Mouse (Mus musculus) liver, embryonic 14.5 days (tissue): ENCODE data around the gene Smpd3. TPM values are rescaled to one million over a fixed set of nuclear protein-coding genes. Genes with fewer than 3 reads are reported as not detected.

Source experiments
- ATAC-seq: fragments of 200-750 bp; cut with Nextera tagmentation; 2 replicates; pipeline ENCODE4 v1.8.0; 2017; ENCODE audit warnings: moderate number of reproducible peaks, mild to moderate bottlenecking, moderate library complexity; ENCODE audit not compliant: insufficient read depth
- DNase-seq, 3 experiments: peaks; one replicate each; pipeline ENCODE4 v3.0.0-alpha.2; 2012 to 2013; ENCODE audit warnings: low read depth in 3 of 3, low spot score in 3 of 3
- H3K27ac ChIP-seq: fragments of 300-500 bp; sonication (generic); 2 replicates; pipeline ENCODE4 v1.5.1; 2014; ENCODE audit warnings: moderate library complexity, mild to moderate bottlenecking, control low read depth, inconsistent platforms
- H3K27me3 ChIP-seq: fragments of 300-500 bp; sonication (generic); 2 replicates; pipeline ENCODE4 v1.6.1; 2014; ENCODE audit warnings: mild to moderate bottlenecking, low read length, moderate library complexity; ENCODE audit not compliant: control insufficient read depth, insufficient read depth
- H3K36me3 ChIP-seq: fragments of 300-500 bp; sonication (generic); replicated peaks from 2 replicates; pipeline ENCODE4 v1.6.1; 2014; ENCODE audit warnings: low read depth; ENCODE audit not compliant: control insufficient read depth, insufficient read depth
- H3K4me1 ChIP-seq, 2 experiments: fragments of 200-500 bp in 1 of 2; fragments of 300-500 bp in 1 of 2; sonication (generic) in 1 of 2; replicated peaks; 2 replicates each; pipeline ENCODE4 v1.6.1; 2012 to 2014; ENCODE audit warnings: antibody characterized with exemption in 1 of 2, inconsistent platforms in 1 of 2, low read length in 1 of 2; ENCODE audit not compliant: control insufficient read depth in 2 of 2, insufficient read depth in 2 of 2
- H3K4me2 ChIP-seq: fragments of 300-500 bp; sonication (generic); 2 replicates; pipeline ENCODE4 v1.6.1; 2014; ENCODE audit warnings: low read depth, mild to moderate bottlenecking, control low read depth, moderate library complexity
- H3K4me3 ChIP-seq, 2 experiments: fragments of 200-500 bp in 1 of 2; fragments of 300-500 bp in 1 of 2; sonication (generic) in 1 of 2; 2 replicates each; pipeline ENCODE4 v1.5.1; 2012 to 2014; ENCODE audit warnings: low read depth in 2 of 2, low read length in 2 of 2, mild to moderate bottlenecking in 2 of 2, control low read depth in 1 of 2, inconsistent platforms in 1 of 2, moderate library complexity in 1 of 2; ENCODE audit not compliant: insufficient read depth in 1 of 2
- H3K9ac ChIP-seq: fragments of 300-500 bp; sonication (generic); replicated peaks from 2 replicates; pipeline ENCODE4 v1.6.1; 2014; ENCODE audit warnings: mild to moderate bottlenecking, control low read depth, moderate library complexity
- H3K9me3 ChIP-seq: fragments of 300-500 bp; sonication (generic); 2 replicates; pipeline ENCODE4 v1.6.1; 2016; ENCODE audit warnings: low read length, mixed read lengths; ENCODE audit not compliant: control insufficient read depth
- CTCF ChIP-seq: IDR thresholded peaks from 2 replicates; pipeline ENCODE4 v1.5.1; 2016; ENCODE audit warnings: antibody characterized with exemption, low read depth, control low read depth
- EP300 ChIP-seq: IDR thresholded peaks from 2 replicates; pipeline ENCODE4 v1.6.1; 2016; ENCODE audit warnings: antibody characterized with exemption, low read depth
- WGBS: fragments of 180-500 bp; shearing (Covaris S2); extraction: QIAGEN DNeasy Blood & Tissue Kit; methylation state at CpG from one replicate; pipeline ENCODE4 v1.1.7; 2014; ENCODE audit not compliant: insufficient replicate concordance; 5-methylcytosine and 5-hydroxymethylcytosine counted together
- polyA plus RNA-seq, 2 experiments: library from polyadenylated mRNA; depleted of rRNA in 1 of 2; stranded (reverse) in 1 of 2; unstranded in 1 of 2; fragments of >200 nt; fragmentation: Nextera tagmentation in 1 of 2; extraction: Ambion mirVana in 1 of 2; gene quantifications; 2 replicates each; pipeline versions ENCODE4 v1.2.1 to v1.2.3; 2012 to 2014

The Smpd3 gene
- 0.22 and 0.34 TPM in 2 replicates for polyA plus RNA-seq (2012; rRNA removed)
- polyA plus RNA-seq (2014; fragmentation: Nextera tagmentation; extraction: Ambion mirVana): 0.34 and 0.38 TPM in 2 replicates

DNA sequence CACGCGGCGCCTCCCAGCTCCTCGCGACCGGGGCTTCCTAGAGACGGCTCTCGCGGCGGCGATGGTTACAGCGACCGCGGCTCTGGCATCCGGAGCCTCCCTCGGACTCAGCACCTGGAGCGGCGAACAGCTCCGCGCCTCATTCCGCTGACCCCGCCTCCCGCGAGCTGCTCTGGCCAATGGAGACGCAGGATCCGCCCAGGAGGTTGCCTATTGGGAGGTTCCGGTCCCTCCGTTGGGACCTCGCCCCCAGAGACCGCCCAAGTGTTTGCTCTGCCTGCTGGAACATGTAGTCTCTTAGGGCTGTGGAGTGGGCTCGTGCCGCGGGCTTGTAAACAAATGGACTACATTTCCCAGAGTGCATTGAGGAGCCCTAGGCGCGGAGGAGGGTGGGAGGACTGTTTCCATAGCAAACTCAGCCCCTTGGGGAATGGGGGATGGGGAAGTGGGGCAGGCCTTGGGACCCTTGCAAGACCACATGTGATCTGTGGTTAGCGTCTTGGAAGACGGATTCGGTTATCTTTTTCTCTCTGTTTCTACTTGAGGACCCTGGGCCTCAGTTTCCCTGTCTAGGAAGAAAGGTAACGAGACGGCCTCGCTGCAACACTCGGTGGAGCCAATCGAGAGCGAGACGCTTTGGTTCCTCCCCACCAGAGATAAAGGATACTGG lies at the start of gene Smpd3:
Gene Smpd3, minus strand, starts transcription at position 137 of the 670 bp plus-strand sequence.
- WGBS: 0% methylated on average over 45 of the region's 45 CpGs
- ATAC-seq (peak; percentile 100), DNase-seq (peak; percentile 83 to 87 (median 84))
- no peak within 1 kb of the TSS for H3K27ac ChIP-seq
- peaks cover 0 to 7% of the 10 kb centered on the region in 2 experiments; a peak in 2 of 4 replicates for H3K4me1 ChIP-seq
- H3K4me2 ChIP-seq: peak within 1 kb of the TSS; percentile 60
- H3K36me3 ChIP-seq: no peaks in the 10 kb centered on the region
- H3K9me3 ChIP-seq: no peaks in the 10 kb centered on the region
- H3K4me3 ChIP-seq: peak within 1 kb of the TSS; percentile 48 to 62
- TF ChIP-seq EP300 (no peak), CTCF (no peak)
- peaks cover 23% of the 10 kb centered on the region for H3K27me3 ChIP-seq
- H3K9ac ChIP-seq: no peak within 1 kb of the TSS

DNA sequence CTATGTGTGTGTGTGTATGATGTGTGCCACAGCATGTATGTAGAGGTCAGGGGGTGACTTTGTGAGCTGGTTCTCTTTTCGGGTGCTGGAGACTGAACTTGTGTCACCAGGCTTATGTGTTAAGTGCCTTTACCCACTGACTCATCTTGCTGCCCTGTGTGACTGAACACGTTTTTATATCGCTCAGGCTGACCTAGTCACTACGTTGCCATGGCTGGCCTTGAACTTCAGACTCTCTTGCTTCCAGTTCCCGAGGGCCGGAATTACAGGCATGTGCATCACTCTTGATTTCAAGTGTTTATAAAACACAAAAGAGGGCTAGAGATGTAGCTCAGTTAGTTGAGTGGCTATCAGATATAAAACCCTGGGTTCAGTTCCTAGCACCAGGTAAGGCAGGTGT lies 43.2 kb upstream of the Smpd3 start:
- no peak overlapping the region for H3K4me2 ChIP-seq
- H3K27me3 ChIP-seq: no peaks in the 10 kb centered on the region
- H3K4me3 ChIP-seq: no peak overlapping the region
- H3K27ac ChIP-seq: no peak overlapping the region
- TF ChIP-seq EP300: no peak
- no peak for TF ChIP-seq CTCF
- ATAC-seq (no peak), DNase-seq (no peak)
- no peaks in the 10 kb centered on the region for H3K36me3 ChIP-seq
- WGBS: 66% methylated on average over 6 of the region's 6 CpGs
- no peaks in the 10 kb centered on the region for H3K9me3 ChIP-seq
- no peak overlapping the region for H3K9ac ChIP-seq
- H3K4me1 ChIP-seq: no peaks in the 10 kb centered on the region

DNA sequence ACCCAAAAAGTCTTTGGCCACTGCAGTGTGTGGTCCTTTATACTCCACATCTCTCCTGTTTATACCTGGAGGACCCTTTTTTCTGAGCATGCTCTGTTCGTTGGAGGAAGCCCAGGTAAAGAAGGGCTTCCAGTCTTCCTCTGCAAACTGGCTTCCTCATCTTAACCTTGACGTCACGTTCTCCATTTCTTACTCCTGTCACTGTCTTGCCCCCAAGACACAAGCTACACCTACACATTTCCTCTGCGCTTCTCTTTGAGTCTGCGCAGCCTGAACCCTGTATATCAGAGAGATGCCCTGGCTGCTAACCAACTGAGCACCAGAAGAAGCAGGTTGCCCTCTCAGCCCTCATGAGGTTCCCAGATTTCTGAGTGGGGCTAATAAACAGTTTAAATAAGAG lies 41.6 kb upstream of the Smpd3 start:
- no peaks in the 10 kb centered on the region for H3K4me1 ChIP-seq
- H3K27me3 ChIP-seq: no peaks in the 10 kb centered on the region
- DNase-seq (no peak), ATAC-seq (no peak)
- 48% methylated on average over 5 of the region's 5 CpGs for WGBS
- H3K9me3 ChIP-seq: no peaks in the 10 kb centered on the region
- H3K4me3 ChIP-seq: no peak overlapping the region
- H3K4me2 ChIP-seq: no peak overlapping the region
- no peak for TF ChIP-seq EP300
- TF ChIP-seq CTCF: no peak
- H3K36me3 ChIP-seq: no peaks in the 10 kb centered on the region
- H3K9ac ChIP-seq: no peak overlapping the region
- H3K27ac ChIP-seq: no peak overlapping the region

DNA sequence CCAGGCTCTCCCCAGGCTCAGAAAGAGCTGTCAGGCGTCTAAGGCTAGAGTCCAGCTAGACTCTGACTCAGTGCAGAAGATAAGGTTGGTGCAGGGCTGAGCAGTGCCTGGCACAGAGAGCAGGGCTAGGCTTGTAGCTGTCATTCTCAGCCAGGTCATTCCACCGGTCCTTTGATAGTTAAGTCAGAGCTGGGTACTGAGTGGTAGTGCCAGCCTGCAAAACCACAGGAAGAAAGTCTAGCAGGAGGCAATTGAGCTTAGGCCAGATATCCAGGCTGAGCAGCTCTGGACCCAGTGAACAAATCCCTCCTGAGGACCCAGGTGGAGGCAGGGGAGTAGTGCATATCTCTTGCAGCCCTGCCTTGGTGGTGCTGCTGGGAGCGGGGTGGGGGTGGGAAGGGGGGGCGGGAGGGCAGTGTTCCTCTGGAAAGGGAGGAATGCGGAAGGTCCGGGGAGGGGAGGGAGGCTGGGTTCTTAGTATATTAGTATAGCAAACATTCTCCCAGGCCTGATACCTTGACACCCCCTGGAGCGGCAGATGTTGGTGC lies 40.8 kb upstream of the Smpd3 start:
- no peak for ATAC-seq
- 47% methylated on average over 6 of the region's 7 CpGs for WGBS

DNA sequence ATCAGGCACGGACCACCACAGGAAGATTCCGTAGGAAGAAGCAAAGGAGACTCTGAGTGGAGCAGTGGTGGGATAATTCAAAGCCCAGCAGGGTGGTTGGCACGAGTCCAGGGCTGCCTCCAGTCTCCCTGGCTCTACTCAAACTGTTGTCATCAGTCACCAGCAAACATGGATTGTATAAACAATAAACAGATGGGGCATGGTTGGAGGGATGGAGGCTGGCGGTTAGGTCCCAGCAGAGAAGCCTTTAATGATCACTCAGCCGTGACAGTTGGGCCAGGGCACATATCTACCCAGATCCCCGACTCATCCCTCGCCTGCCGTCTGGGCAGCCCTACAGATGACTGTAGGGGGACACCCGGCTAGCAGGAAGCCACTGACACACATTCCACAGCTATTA lies 39.1 kb upstream of the Smpd3 start:
- no peak overlapping the region for H3K4me3 ChIP-seq
- H3K4me1 ChIP-seq: no peaks in the 10 kb centered on the region
- TF ChIP-seq EP300 (no peak), CTCF (no peak)
- DNase-seq (no peak), ATAC-seq (no peak)
- H3K4me2 ChIP-seq: no peak overlapping the region
- 35% methylated on average over 9 of the region's 9 CpGs for WGBS
- H3K9me3 ChIP-seq: no peaks in the 10 kb centered on the region
- no peaks in the 10 kb centered on the region for H3K36me3 ChIP-seq
- no peak overlapping the region for H3K9ac ChIP-seq
- H3K27ac ChIP-seq: no peak overlapping the region
- H3K27me3 ChIP-seq: no peaks in the 10 kb centered on the region

More for the DNA sequence above, 40.8 kb upstream of the Smpd3 start:
- H3K4me1 ChIP-seq: no peaks in the 10 kb centered on the region
- no peak overlapping the region for H3K27ac ChIP-seq
- DNase-seq: no peak
- no peak overlapping the region for H3K4me2 ChIP-seq
- no peak overlapping the region for H3K9ac ChIP-seq
- no peaks in the 10 kb centered on the region for H3K27me3 ChIP-seq
- H3K9me3 ChIP-seq: no peaks in the 10 kb centered on the region
- no peaks in the 10 kb centered on the region for H3K36me3 ChIP-seq
- TF ChIP-seq EP300 (no peak), CTCF (no peak)
- H3K4me3 ChIP-seq: no peak overlapping the region
